Mouse (Mus musculus) cerebellum, adult 2 months (tissue): ENCODE results near the gene Slc16a14. TPM values are rescaled to one million over a fixed set of nuclear protein-coding genes. Genes with fewer than 3 reads are reported as not detected.

Experiments used
- DNase-seq, 2 experiments: peaks; one replicate each; pipeline ENCODE4 v3.0.0; 2021
- H3K27ac ChIP-seq: fragments of 200-500 bp; 2 replicates; pipeline ENCODE4 v1.5.1; 2012; ENCODE audit warnings: low read length, control low read depth, inconsistent platforms; ENCODE audit not compliant: insufficient read depth
- H3K27me3 ChIP-seq: fragments of 200-500 bp; 2 replicates; pipeline ENCODE4 v1.6.1; 2012; ENCODE audit warnings: inconsistent platforms, mild to moderate bottlenecking, low read length, moderate library complexity; ENCODE audit not compliant: control insufficient read depth, insufficient read depth
- H3K4me1 ChIP-seq: fragments of 200-500 bp; 2 replicates; pipeline ENCODE4 v1.6.1; 2011; ENCODE audit warnings: low read length; ENCODE audit not compliant: control insufficient read depth, insufficient read depth
- H3K4me3 ChIP-seq: fragments of 200-500 bp; replicated peaks from 2 replicates; pipeline ENCODE3; 2011; ENCODE audit warnings: mild to moderate bottlenecking, low read depth, low read length, control low read depth; ENCODE audit not compliant: insufficient read depth
- CTCF ChIP-seq: fragments of 200-500 bp; IDR thresholded peaks from 2 replicates; pipeline ENCODE4 v1.5.1; 2011; ENCODE audit warnings: low read depth, mild to moderate bottlenecking, control low read depth, low read length, moderate library complexity, borderline replicate concordance; ENCODE audit not compliant: insufficient read depth
- POLR2A ChIP-seq: fragments of 200-500 bp; IDR thresholded peaks from 2 replicates; pipeline ENCODE4 v1.6.1; 2011; ENCODE audit warnings: low read length, control low read depth, borderline replicate concordance; ENCODE audit not compliant: insufficient read depth
- WGBS: fragments of 180-500 bp; shearing (Covaris S2); methylation state at CpG from one replicate; pipeline ENCODE4 v1.1.7; 2018; 5-methylcytosine and 5-hydroxymethylcytosine counted together
- polyA plus RNA-seq: library from polyadenylated mRNA; depleted of rRNA; stranded (reverse); fragments of >200 nt; gene quantifications from 2 replicates; pipeline ENCODE4 v1.2.3, GENCODE M21; 2012

The Slc16a14 gene
- polyA plus RNA-seq, 1 experiment, result 4.9 TPM

GRCm38 (mm10) chr1:84943549-84943948 lies 8.6 kb upstream of the Slc16a14 start:
- Histone ChIP-seq H3K27me3 (no peaks in the 10 kb centered on the region), H3K27ac (no peak overlapping the region), H3K4me1 (no peaks in the 10 kb centered on the region), H3K4me3 (no peak overlapping the region)
- WGBS, result 97% methylated on average over 4 of the region's 4 CpGs
- DNase-seq, result no peak
- TF ChIP-seq CTCF (no peak), POLR2A (no peak)

DNA sequence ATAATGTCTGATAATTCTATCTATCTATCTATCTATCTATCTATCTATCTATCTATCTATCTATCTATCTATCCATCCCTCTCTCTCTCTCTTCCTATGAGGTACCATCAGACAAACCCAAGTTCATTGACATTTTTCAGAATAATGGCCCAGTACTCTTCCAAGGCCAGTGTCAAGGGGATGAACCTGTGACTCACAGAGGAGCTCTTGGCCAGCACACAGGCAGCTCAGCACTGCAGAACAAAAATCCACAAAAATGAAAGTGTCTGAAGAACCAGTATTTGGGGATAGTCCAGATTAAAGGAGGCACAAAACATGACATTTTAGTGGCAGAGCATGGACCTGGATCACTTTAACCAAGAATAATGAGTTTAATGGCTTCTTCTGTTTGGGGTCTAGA lies 7.7 kb upstream of the Slc16a14 start:
- Histone ChIP-seq H3K4me1 (no peaks in the 10 kb centered on the region), H3K27ac (no peak overlapping the region), H3K27me3 (no peaks in the 10 kb centered on the region), H3K4me3 (no peak overlapping the region)
- no peak for TF ChIP-seq CTCF
- TF ChIP-seq POLR2A, result no peak
- no peak for DNase-seq

GRCm38 (mm10) chr1:84940322-84940721 lies 5.4 kb upstream of the Slc16a14 start:
- WGBS, result 96% methylated on average over 2 of the region's 2 CpGs

GRCm38 (mm10) chr1:84939466-84939865 lies 4.5 kb upstream of the Slc16a14 start:
- Histone ChIP-seq H3K4me1 (no peaks in the 10 kb centered on the region; the same call in 1 of the 2 replicates), H3K27ac (no peak overlapping the region), H3K27me3 (no peaks in the 10 kb centered on the region), H3K4me3 (no peak overlapping the region)
- WGBS, result 79% methylated on average over 4 of the region's 4 CpGs
- DNase-seq, result no peak
- no peak for TF ChIP-seq POLR2A

More at GRCm38 (mm10) chr1:84940322-84940721, 5.4 kb upstream of the Slc16a14 start:
- TF ChIP-seq POLR2A (no peak), CTCF (no peak)
- Histone ChIP-seq H3K4me1 (no peaks in the 10 kb centered on the region; the same call in 1 of the 2 replicates), H3K27ac (no peak overlapping the region), H3K4me3 (no peak overlapping the region), H3K27me3 (no peaks in the 10 kb centered on the region)
- no peak for DNase-seq

GRCm38 (mm10) chr1:84936716-84937510 lies 2.0 kb upstream of the Slc16a14 start:
- no peak for DNase-seq
- Histone ChIP-seq H3K27me3 (no peaks in the 10 kb centered on the region), H3K4me1 (peaks cover 5% of the 10 kb centered on the region; the same call in 1 of the 2 replicates), H3K27ac (no peak overlapping the region), H3K4me3 (no peak overlapping the region)
- TF ChIP-seq POLR2A, result no peak
- no peak for TF ChIP-seq CTCF
- WGBS, result 90% methylated on average over 19 of the region's 19 CpGs

GRCm38 (mm10) chr1:84935668-84936067 lies 734 bp upstream of the Slc16a14 start:
- H3K4me1 ChIP-seq, result peaks cover 5% of the 10 kb centered on the region; the same call in 1 of the 2 replicates
- no peak overlapping the region for H3K4me3 ChIP-seq
- H3K27ac ChIP-seq, result no peak overlapping the region
- TF ChIP-seq CTCF (no peak), POLR2A (no peak)
- no peaks in the 10 kb centered on the region for H3K27me3 ChIP-seq
- 16% methylated on average over 9 of the region's 9 CpGs for WGBS
- peak; percentile 74 to 84 for DNase-seq

DNA sequence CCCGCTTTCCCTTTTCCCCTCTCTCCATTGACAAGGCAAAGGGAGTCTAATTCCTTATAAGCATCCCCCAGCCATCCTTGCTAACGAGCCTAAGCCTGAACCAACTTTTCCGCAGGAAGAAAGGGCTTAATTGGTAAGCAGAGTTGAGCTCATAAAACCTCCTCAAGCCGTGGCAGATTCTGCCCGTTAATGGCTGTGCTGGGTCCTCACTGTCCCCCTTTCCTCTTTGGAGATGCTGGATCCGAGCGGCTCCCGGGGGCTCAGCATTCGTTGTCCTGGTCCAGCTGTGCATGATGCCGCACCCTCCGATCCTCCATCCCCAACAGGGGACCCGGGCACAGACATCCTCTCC lies 807 bp downstream of the Slc16a14 start:
- peak overlapping the region; percentile 69 for H3K4me3 ChIP-seq
- no peak for TF ChIP-seq CTCF
- no peak for TF ChIP-seq POLR2A
- WGBS, result 0% methylated on average over 12 of the region's 12 CpGs
- H3K4me1 ChIP-seq, result peaks cover 5% of the 10 kb centered on the region; the same call in 1 of the 2 replicates
- DNase-seq, result no peak
- H3K27me3 ChIP-seq, result no peaks in the 10 kb centered on the region
- peak overlapping the region; percentile 43 for H3K27ac ChIP-seq

DNA sequence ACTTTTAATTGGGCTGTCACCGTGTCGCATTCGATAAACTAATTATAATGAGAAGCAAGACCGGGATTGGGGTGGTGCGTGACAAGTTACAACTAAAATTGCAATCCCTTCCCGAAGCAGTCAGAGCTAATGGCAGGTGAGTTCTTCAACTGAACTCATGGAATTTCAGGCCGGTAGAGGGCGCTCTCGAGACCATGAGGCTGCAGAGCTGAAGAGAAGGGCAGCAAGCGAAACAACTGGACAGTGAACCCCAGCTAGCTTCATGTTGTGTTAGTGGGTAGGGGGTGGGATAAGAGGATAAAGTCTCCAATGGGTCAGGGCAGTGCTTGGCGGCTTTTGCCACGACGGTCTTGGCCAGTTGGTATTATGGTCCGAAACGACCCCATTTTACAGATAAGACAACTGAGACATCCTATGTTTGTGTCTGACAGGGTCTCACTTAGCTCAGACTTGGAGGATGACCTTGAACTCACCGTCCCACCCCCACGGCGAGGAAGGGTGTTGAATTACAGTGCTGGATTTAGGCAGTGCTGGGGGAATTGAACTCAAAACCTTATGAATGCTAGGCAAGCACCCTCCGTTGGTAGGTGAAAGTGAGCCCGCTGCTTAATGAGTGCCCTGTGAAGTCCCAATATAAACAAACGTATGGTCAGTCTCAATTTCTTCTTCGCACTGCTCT lies 1.3 kb downstream of the Slc16a14 start:
- Histone ChIP-seq H3K4me1 (peaks cover 5% of the 10 kb centered on the region; the same call in 1 of the 2 replicates), H3K4me3 (peak overlapping the region; percentile 69), H3K27me3 (no peaks in the 10 kb centered on the region), H3K27ac (no peak overlapping the region)
- WGBS, result 11% methylated on average over 22 of the region's 22 CpGs
- TF ChIP-seq CTCF, result peak; percentile 80
- TF ChIP-seq POLR2A, result no peak
- peak; percentile 80 to 88 for DNase-seq
